Mouse (Mus musculus): Measurements from ENCODE around the gene Tfip11.

- TF ChIP-seq GATA1 (IDR thresholded peaks at IDR 0.05; ENCODE audit: low read depth, low read length) = no peak
- no peak for TF ChIP-seq ZC3H11A (IDR thresholded peaks at IDR 0.05; ENCODE audit: low read depth, low read length)
- TF ChIP-seq MAFK (IDR thresholded peaks at IDR 0.05; ENCODE audit: borderline replicate concordance, low read depth, low read length) = no peak
- TF ChIP-seq MAX (IDR thresholded peaks at IDR 0.05; ENCODE audit: low read length) = no peak
- no peak for TF ChIP-seq MEF2A (IDR thresholded peaks at IDR 0.05; ENCODE audit: extremely low read depth, insufficient replicate concordance, low read depth, low read length, poor library complexity, severe bottlenecking)
- TF ChIP-seq NELFE (IDR thresholded peaks at IDR 0.05; ENCODE audit: low read depth, low read length) = no peak
- TF ChIP-seq MXI1 (IDR thresholded peaks at IDR 0.05; ENCODE audit: low read depth, low read length) = no peak
- TF ChIP-seq BHLHE40 (IDR thresholded peaks at IDR 0.05; ENCODE audit: borderline replicate concordance, low read depth, low read length) = no peak
- no peak for TF ChIP-seq EP300 (IDR thresholded peaks at IDR 0.05; ENCODE audit: low read depth in 1 of 2, low read length in 2 of 2)
- no peak for TF ChIP-seq POLR2A (IDR thresholded peaks at IDR 0.05; ENCODE audit: control insufficient read depth in 1 of 2, insufficient read depth in 1 of 2, low read depth in 1 of 2, low read length in 2 of 2, poor library complexity in 1 of 2)
These were observed 36.9 kb upstream of the Tfip11 start for GRCm38 (mm10) chr5:112289236-112289635.
